Mouse (Mus musculus) small intestine, adult 2 months (tissue): ENCODE results near the gene Pold4.

ENCODE experiments used
- CTCF ChIP-seq: fragments of 200-500 bp; IDR thresholded peaks from 2 replicates; pipeline ENCODE4 v1.5.1; 2012; ENCODE audit warnings: low read depth, mild to moderate bottlenecking, control low read depth, inconsistent platforms, low read length, moderate library complexity, mixed read lengths; ENCODE audit not compliant: insufficient replicate concordance, insufficient read length; ENCODE audit errors: extremely low read depth
- POLR2A ChIP-seq: fragments of 200-500 bp; IDR thresholded peaks from 2 replicates; pipeline ENCODE4 v1.6.1; 2012; ENCODE audit warnings: low read depth, mild to moderate bottlenecking, control low read depth, inconsistent platforms, low read length, moderate library complexity

GRCm38 (mm10) chr19:4219943-4220342, 11.8 kb upstream of the Pold4 start:
- TF ChIP-seq CTCF (no peak), POLR2A (no peak)
